Mouse (Mus musculus): ENCODE results near the gene Nppa. TPM values are rescaled to one million over a fixed set of nuclear protein-coding genes. Genes with fewer than 3 reads are reported as not detected.

The Nppa gene
- polyA plus RNA-seq (2015; fragmentation: Nextera tagmentation; extraction: Ambion mirVana), result 4,431 and 6,649 TPM in 2 replicates

DNA sequence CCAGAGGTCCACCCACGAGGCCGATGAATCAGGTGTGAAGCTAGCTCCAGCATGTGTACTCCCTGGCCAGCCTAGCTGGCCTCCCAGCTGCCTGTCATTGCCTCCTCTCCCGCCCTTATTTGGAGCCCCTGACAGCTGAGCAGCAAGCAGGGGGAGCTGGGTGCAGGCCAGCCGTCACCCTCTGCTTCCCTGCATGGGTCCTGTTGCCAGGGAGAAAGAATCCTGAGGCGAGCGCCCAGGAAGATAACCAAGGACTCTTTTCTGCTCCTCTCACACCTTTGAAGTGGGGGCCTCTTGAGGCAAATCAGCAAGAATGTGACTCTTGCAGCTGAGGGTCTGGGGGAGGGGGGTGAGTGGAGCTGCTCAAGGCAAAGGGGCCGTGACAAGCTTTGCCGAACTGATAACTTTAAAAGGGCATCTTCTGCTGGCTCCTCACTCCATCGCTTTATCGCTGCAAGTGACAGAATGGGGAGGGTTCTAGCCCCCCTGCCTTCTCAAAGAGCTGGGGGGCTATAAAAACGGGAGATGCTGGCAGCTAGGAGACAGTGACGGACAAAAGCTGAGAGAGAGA is at the start of gene Nppa:
TSS of gene Nppa (plus strand) at position 521 of the 571 bp plus-strand sequence.
- no peak within 1 kb of the TSS for H3K9ac ChIP-seq (ENCODE audit: low read length)
- WGBS, result 17% methylated on average over 12 of the region's 12 CpGs
- peak within 1 kb of the TSS; percentile 7; the same call in 1 of the 2 replicates for H3K4me2 ChIP-seq (ENCODE audit: low read depth, low read length)

DNA sequence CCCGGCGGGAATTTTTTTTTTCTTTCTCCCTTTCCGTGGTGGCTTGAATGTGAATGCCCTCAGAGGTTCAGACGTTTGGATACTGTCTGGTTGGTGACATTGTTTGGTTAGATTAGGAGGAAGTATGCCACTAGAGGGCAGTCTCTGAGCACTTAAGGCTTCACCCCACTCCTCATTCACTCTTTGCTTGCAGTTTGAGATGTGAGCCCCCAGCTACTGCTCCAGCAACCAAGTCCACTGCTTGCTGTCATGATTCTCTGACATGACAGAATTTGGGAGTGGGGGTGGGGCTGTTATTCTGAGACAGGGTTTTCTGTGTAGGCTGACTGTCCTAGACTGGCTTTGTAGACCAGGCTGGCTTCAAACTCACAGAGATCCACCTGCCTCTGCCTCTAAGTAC is 46.9 kb upstream of the Nppa start:
- H3K9ac ChIP-seq (ENCODE audit: low read length), result no peak overlapping the region
- ATAC-seq (replicated peaks; ENCODE audit: extremely low read depth, insufficient read depth, low FRiP score), result peak; percentile 28; the same call in 1 of the 2 replicates
- no peaks in the 10 kb centered on the region for H3K4me1 ChIP-seq (ENCODE audit: control insufficient read depth, insufficient read depth, low read length)
- no peak overlapping the region for H3K4me3 ChIP-seq (ENCODE audit: low read length)
- H3K27me3 ChIP-seq (ENCODE audit: control insufficient read depth, insufficient read depth, low read length), result no peaks in the 10 kb centered on the region
- H3K4me2 ChIP-seq (ENCODE audit: low read depth, low read length), result no peak overlapping the region
- no peaks in the 10 kb centered on the region for H3K9me3 ChIP-seq (replicated peaks; ENCODE audit: control insufficient read depth, low read length)
- H3K27ac ChIP-seq (ENCODE audit: low read length), result no peak overlapping the region
- 11% methylated on average over 4 of the region's 4 CpGs for WGBS
- H3K36me3 ChIP-seq (ENCODE audit: control insufficient read depth, insufficient read depth), result peaks cover 2% of the 10 kb centered on the region; the same call in 1 of the 2 replicates

More for the DNA sequence above, at the start of gene Nppa:
- Histone ChIP-seq H3K9me3 (replicated peaks; ENCODE audit: control insufficient read depth, low read length) (no peaks in the 10 kb centered on the region), H3K4me1 (ENCODE audit: control insufficient read depth, insufficient read depth, low read length) (peaks cover 11% of the 10 kb centered on the region), H3K27me3 (ENCODE audit: control insufficient read depth, insufficient read depth, low read length) (no peaks in the 10 kb centered on the region), H3K4me3 (ENCODE audit: low read length) (peak within 1 kb of the TSS; percentile 26), H3K27ac (ENCODE audit: low read length) (peak within 1 kb of the TSS; percentile 52), H3K36me3 (ENCODE audit: control insufficient read depth, insufficient read depth) (no peaks in the 10 kb centered on the region)
- ATAC-seq (replicated peaks; ENCODE audit: extremely low read depth, insufficient read depth, low FRiP score), result peak; percentile 72

DNA sequence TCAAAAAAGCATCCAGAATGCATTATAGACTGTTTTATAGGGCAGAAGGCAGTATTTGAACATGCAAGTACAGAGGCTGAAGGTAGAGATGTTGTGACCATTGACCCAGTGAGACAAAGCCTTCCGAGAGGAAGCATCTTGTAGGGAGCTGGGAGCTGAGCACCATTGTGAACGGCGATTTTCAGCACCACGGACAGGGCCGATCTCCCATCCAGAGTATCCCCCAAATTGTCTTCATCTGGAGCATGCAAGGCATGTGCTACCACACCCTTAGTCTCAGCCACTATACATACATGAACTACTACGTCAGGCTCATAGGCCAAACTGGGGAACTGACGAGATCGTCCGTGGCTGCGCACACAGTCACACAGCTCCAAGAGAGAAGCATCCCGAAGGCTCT is 43.4 kb upstream of the Nppa start:
- 37% methylated on average over 11 of the region's 11 CpGs for WGBS
- H3K27me3 ChIP-seq (ENCODE audit: control insufficient read depth, insufficient read depth, low read length), result no peaks in the 10 kb centered on the region
- no peaks in the 10 kb centered on the region for H3K9me3 ChIP-seq (replicated peaks; ENCODE audit: control insufficient read depth, low read length)
- H3K36me3 ChIP-seq (ENCODE audit: control insufficient read depth, insufficient read depth), result no peaks in the 10 kb centered on the region
- H3K4me2 ChIP-seq (ENCODE audit: low read depth, low read length), result no peak overlapping the region
- no peak for ATAC-seq (replicated peaks; ENCODE audit: extremely low read depth, insufficient read depth, low FRiP score)
- no peak overlapping the region for H3K9ac ChIP-seq (ENCODE audit: low read length)
- H3K4me1 ChIP-seq (ENCODE audit: control insufficient read depth, insufficient read depth, low read length), result no peaks in the 10 kb centered on the region
- no peak overlapping the region for H3K27ac ChIP-seq (ENCODE audit: low read length)
- H3K4me3 ChIP-seq (ENCODE audit: low read length), result no peak overlapping the region

DNA sequence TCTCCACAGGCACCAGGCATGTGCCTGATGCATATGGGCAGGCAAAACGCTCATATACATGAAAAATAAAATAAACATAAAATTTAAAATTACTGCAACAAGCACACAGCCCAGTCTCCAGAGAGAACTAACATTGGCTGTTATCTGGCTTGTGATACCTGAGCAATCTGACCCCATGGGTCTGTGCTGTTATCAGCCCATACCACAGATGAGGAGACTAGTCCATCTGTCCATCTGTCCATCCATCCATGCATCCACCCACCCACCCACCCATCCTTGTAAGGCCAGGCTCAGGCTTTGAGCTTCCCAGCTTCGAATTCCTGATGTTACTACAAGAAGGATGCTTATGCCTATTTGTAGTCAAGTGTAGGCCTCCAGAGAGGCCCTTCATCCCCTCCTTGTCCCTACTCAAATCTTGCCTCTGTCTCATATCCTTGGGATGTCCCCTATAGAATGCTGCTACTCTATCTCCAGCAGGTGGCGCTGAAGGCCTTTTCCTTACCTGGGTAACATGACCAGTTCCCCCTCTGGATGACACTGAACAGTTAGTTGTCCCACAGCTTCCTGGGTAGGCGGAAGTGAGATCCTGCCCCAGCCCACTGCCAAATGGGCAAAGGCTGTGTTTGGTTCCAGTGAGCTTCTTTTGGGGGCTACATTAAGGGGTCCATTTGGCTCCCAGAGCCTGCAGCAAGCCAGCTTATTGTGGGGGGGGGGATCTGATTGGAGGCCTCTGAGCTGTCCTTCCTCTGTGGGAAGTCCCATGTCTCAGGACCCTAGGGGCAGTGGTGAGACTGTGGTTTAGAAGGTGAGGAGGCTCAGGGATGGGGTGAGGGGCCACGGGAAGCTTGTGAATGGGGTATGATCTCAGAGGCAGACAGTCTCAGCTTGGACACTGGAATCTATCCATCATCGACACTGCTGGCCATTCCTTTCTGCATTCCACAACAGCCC is 40.4 kb upstream of the Nppa start:
- H3K9me3 ChIP-seq (replicated peaks; ENCODE audit: control insufficient read depth, low read length), result no peaks in the 10 kb centered on the region
- no peak overlapping the region for H3K27ac ChIP-seq (ENCODE audit: low read length)

DNA sequence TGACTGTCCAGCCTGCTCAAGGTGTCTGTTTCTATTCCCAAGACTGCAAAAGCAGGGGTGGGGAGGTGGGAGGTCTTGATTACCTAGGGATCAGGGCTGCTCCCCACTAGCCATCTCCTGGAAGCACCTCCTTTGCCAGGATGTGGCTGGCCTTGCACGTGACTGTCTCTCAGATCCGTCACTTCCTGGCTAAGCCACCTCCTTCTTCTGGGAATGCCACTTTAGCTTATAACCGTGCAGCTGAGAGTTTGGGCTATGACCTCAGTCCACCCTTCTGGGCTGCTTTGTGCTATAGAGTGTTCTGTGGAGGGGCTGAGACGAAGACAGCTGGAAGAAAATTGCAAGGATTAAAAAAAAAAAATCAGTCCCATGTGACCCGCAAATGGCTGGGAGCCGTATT is 37.7 kb upstream of the Nppa start:
- WGBS, result 35% methylated on average over 6 of the region's 6 CpGs
- no peak overlapping the region for H3K4me2 ChIP-seq (ENCODE audit: low read depth, low read length)
- no peak overlapping the region for H3K4me3 ChIP-seq (ENCODE audit: low read length)
- H3K36me3 ChIP-seq (ENCODE audit: control insufficient read depth, insufficient read depth), result no peaks in the 10 kb centered on the region
- no peaks in the 10 kb centered on the region for H3K9me3 ChIP-seq (replicated peaks; ENCODE audit: control insufficient read depth, low read length)
- H3K27me3 ChIP-seq (ENCODE audit: control insufficient read depth, insufficient read depth, low read length), result no peaks in the 10 kb centered on the region
- peaks cover 18% of the 10 kb centered on the region for H3K4me1 ChIP-seq (ENCODE audit: control insufficient read depth, insufficient read depth, low read length)
- no peak overlapping the region for H3K9ac ChIP-seq (ENCODE audit: low read length)
- no peak for ATAC-seq (replicated peaks; ENCODE audit: extremely low read depth, insufficient read depth, low FRiP score)
- peak overlapping the region; percentile 74 for H3K27ac ChIP-seq (ENCODE audit: low read length)

More for the DNA sequence above, 40.4 kb upstream of the Nppa start:
- Histone ChIP-seq H3K4me1 (ENCODE audit: control insufficient read depth, insufficient read depth, low read length) (peaks cover 10% of the 10 kb centered on the region; the same call in 1 of the 2 replicates), H3K4me3 (ENCODE audit: low read length) (no peak overlapping the region), H3K27me3 (ENCODE audit: control insufficient read depth, insufficient read depth, low read length) (no peaks in the 10 kb centered on the region), H3K4me2 (ENCODE audit: low read depth, low read length) (no peak overlapping the region), H3K9ac (ENCODE audit: low read length) (no peak overlapping the region), H3K36me3 (ENCODE audit: control insufficient read depth, insufficient read depth) (no peaks in the 10 kb centered on the region)
- 27% methylated on average over 6 of the region's 6 CpGs for WGBS
- ATAC-seq (replicated peaks; ENCODE audit: extremely low read depth, insufficient read depth, low FRiP score), result peak; percentile 75

DNA sequence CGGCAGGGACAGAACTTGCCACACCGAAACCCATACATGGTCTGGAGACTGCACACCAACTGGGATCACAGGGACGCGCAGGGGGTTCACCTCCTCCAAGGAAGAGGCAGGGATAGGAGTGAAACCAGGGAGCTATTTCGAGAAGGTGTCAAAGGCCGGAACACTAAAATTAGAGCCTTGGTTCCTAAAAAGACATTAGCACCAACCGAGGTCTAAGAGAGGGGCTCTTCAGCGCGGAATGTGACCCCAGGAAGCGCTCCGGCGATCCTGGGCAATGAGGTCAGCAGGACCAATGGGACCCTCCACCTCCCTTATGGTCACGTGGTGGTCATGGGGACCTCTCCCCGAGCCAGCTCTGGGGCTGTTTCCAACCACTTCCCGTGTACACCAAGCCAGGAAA is 36.9 kb upstream of the Nppa start:
- no peaks in the 10 kb centered on the region for H3K36me3 ChIP-seq (ENCODE audit: control insufficient read depth, insufficient read depth)
- 52% methylated on average over 15 of the region's 15 CpGs for WGBS
- no peaks in the 10 kb centered on the region for H3K27me3 ChIP-seq (ENCODE audit: control insufficient read depth, insufficient read depth, low read length)
- ATAC-seq (replicated peaks; ENCODE audit: extremely low read depth, insufficient read depth, low FRiP score), result peak; percentile 46
- H3K9me3 ChIP-seq (replicated peaks; ENCODE audit: control insufficient read depth, low read length), result no peaks in the 10 kb centered on the region
- no peak overlapping the region for H3K4me3 ChIP-seq (ENCODE audit: low read length)
- H3K9ac ChIP-seq (ENCODE audit: low read length), result 0 out of 2 replicates have a peak overlapping the region, but pooled peaks have one; percentile 48
- H3K27ac ChIP-seq (ENCODE audit: low read length), result peak overlapping the region; percentile 74
- peak overlapping the region; percentile 38; the same call in 1 of the 2 replicates for H3K4me2 ChIP-seq (ENCODE audit: low read depth, low read length)
- peaks cover 18% of the 10 kb centered on the region for H3K4me1 ChIP-seq (ENCODE audit: control insufficient read depth, insufficient read depth, low read length)

DNA sequence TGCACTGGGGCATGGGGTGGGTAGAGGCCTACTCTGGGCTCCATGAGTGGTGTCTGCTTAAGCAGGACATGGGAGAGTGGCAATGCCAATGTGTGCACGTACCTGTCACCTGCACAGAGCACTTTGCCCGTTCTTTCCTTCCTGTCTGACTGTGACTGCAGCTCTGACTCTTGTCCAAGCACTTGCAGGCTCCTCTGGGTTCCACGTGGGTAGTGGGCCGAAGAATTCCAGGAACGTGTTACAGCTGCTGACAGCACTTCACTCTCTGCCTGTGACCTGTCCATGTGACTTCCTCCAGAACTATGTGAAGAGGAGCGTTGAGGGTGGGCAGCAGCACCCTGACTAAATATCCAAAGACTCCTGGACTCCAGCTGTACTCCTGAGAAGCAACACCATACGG is 34.8 kb upstream of the Nppa start:
- ATAC-seq (replicated peaks; ENCODE audit: extremely low read depth, insufficient read depth, low FRiP score), result peak; percentile 71
- Histone ChIP-seq H3K36me3 (ENCODE audit: control insufficient read depth, insufficient read depth) (no peaks in the 10 kb centered on the region), H3K4me1 (ENCODE audit: control insufficient read depth, insufficient read depth, low read length) (peaks cover 25% of the 10 kb centered on the region), H3K27me3 (ENCODE audit: control insufficient read depth, insufficient read depth, low read length) (no peaks in the 10 kb centered on the region), H3K4me3 (ENCODE audit: low read length) (no peak overlapping the region), H3K9ac (ENCODE audit: low read length) (no peak overlapping the region), H3K27ac (ENCODE audit: low read length) (peak overlapping the region; percentile 83), H3K9me3 (replicated peaks; ENCODE audit: control insufficient read depth, low read length) (no peaks in the 10 kb centered on the region), H3K4me2 (ENCODE audit: low read depth, low read length) (peak overlapping the region; percentile 37; the same call in 1 of the 2 replicates)
- WGBS, result 27% methylated on average over 7 of the region's 7 CpGs

DNA sequence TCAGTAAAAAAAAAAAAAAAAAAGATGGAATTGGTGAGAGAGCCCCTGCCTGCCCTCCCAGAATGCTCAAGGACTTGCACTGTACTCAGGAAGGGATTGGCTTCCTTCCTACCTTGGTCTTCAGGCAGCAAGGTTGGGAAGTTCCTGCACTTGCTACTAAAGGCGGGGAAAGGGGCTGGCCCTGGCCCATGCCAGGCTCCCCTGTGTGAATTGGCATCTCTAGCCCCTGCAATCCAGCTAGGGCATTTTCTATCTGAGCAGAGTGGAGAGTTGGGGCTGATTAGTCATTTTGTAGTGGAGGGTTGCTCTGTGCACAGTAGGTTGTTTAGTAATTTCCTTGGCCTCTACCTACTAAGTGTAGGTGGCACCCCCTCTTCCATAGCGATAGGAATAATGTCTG is 31.7 kb upstream of the Nppa start:
- H3K9ac ChIP-seq (ENCODE audit: low read length), result peak overlapping the region; percentile 58
- peak overlapping the region; percentile 50 for H3K4me2 ChIP-seq (ENCODE audit: low read depth, low read length)
- H3K4me1 ChIP-seq (ENCODE audit: control insufficient read depth, insufficient read depth, low read length), result peaks cover 21% of the 10 kb centered on the region

DNA sequence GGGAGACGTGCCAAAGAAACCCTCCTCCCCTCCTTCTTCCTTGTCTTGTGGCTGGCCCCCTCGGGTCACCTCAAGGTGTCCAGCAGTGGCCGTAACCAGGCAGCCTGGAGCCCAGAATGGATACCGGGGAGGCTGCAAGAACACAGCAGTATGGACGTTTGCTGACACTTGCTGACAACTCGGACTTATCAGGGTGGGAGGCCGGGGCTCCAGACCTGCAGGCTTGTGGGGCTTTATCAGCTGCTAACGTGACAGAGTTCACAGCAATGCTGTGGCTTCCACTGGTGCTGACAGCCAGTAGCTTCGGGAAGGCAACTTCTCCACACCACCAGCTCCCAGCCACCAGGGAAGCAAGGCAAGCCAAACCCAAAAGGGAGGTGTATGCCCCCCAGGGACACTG is 31.2 kb upstream of the Nppa start:
- Histone ChIP-seq H3K9ac (ENCODE audit: low read length) (peak overlapping the region; percentile 63), H3K4me1 (ENCODE audit: control insufficient read depth, insufficient read depth, low read length) (peaks cover 16% of the 10 kb centered on the region), H3K4me3 (ENCODE audit: low read length) (peak overlapping the region; percentile 28), H3K27me3 (ENCODE audit: control insufficient read depth, insufficient read depth, low read length) (no peaks in the 10 kb centered on the region), H3K36me3 (ENCODE audit: control insufficient read depth, insufficient read depth) (no peaks in the 10 kb centered on the region), H3K27ac (ENCODE audit: low read length) (peak overlapping the region; percentile 98), H3K4me2 (ENCODE audit: low read depth, low read length) (peak overlapping the region; percentile 50), H3K9me3 (replicated peaks; ENCODE audit: control insufficient read depth, low read length) (no peaks in the 10 kb centered on the region; the same call in 1 of the 2 replicates)
- ATAC-seq (replicated peaks; ENCODE audit: extremely low read depth, insufficient read depth, low FRiP score), result peak; percentile 88
- 17% methylated on average over 9 of the region's 9 CpGs for WGBS

More for the DNA sequence above, 31.7 kb upstream of the Nppa start:
- peak; percentile 12; the same call in 1 of the 2 replicates for ATAC-seq (replicated peaks; ENCODE audit: extremely low read depth, insufficient read depth, low FRiP score)
- Histone ChIP-seq H3K27ac (ENCODE audit: low read length) (peak overlapping the region; percentile 98), H3K36me3 (ENCODE audit: control insufficient read depth, insufficient read depth) (no peaks in the 10 kb centered on the region), H3K9me3 (replicated peaks; ENCODE audit: control insufficient read depth, low read length) (no peaks in the 10 kb centered on the region), H3K4me3 (ENCODE audit: low read length) (peak overlapping the region; percentile 28), H3K27me3 (ENCODE audit: control insufficient read depth, insufficient read depth, low read length) (no peaks in the 10 kb centered on the region)
- 33% methylated on average over 2 of the region's 2 CpGs for WGBS
